Mouse (Mus musculus) myocyte (in vitro differentiated cells): ENCODE results near the gene Olfr692. TPM values are rescaled to one million over a fixed set of nuclear protein-coding genes. Genes with fewer than 3 reads are reported as not detected.

Source experiments
- H3K27me3 ChIP-seq: one replicate; pipeline ENCODE4 v1.6.1; 2011; ENCODE audit not compliant: control insufficient read depth, insufficient read depth, insufficient read length
- H3K36me3 ChIP-seq: one replicate; pipeline ENCODE4 v1.6.1; 2011; ENCODE audit not compliant: control insufficient read depth, insufficient read depth
- H3K4me2 ChIP-seq: one replicate; pipeline ENCODE4 v1.6.1; 2011; ENCODE audit warnings: low read depth, control low read depth
- H3K4me3 ChIP-seq: one replicate; pipeline ENCODE4 v1.5.1; 2011; ENCODE audit warnings: mild to moderate bottlenecking, control low read depth, moderate library complexity
- H3K79me2 ChIP-seq: one replicate; pipeline ENCODE4 v1.6.1; 2011; ENCODE audit not compliant: control insufficient read depth, insufficient read depth
- H3ac ChIP-seq: one replicate; pipeline ENCODE4 v1.6.1; 2011; ENCODE audit not compliant: control insufficient read depth, insufficient read length
- CEBPB ChIP-seq: IDR thresholded peaks from 2 replicates; pipeline ENCODE4 v1.6.1; 2011; ENCODE audit warnings: mild to moderate bottlenecking, moderate library complexity; ENCODE audit not compliant: poor library complexity, insufficient read depth, severe bottlenecking
- E2F4 ChIP-seq: IDR thresholded peaks from one replicate; pipeline ENCODE4 v1.6.1; 2011; ENCODE audit warnings: mild to moderate bottlenecking, control low read depth, moderate library complexity; ENCODE audit not compliant: insufficient read depth
- MAX ChIP-seq: IDR thresholded peaks from one replicate; pipeline ENCODE4 v1.6.1; 2011; ENCODE audit warnings: low read depth, mild to moderate bottlenecking, control low read depth
- MYOD1 ChIP-seq, 3 experiments: IDR thresholded peaks; one replicate each; pipeline ENCODE4 v1.6.1; 2011; ENCODE audit warnings: control low read depth in 2 of 3, low read depth in 2 of 3, mild to moderate bottlenecking in 2 of 3, moderate library complexity in 1 of 3; ENCODE audit not compliant: insufficient read length in 2 of 3, control insufficient read depth in 1 of 3
- MYOG ChIP-seq, 3 experiments: IDR thresholded peaks; one replicate each; pipeline ENCODE4 v1.6.1; 2011; ENCODE audit warnings: control low read depth in 2 of 3, low read depth in 2 of 3, mild to moderate bottlenecking in 2 of 3; ENCODE audit not compliant: insufficient read length in 2 of 3, control insufficient read depth in 1 of 3, insufficient read depth in 1 of 3
- POLR2A ChIP-seq: IDR thresholded peaks from one replicate; pipeline ENCODE4 v1.6.1; 2011; ENCODE audit warnings: low read depth, mild to moderate bottlenecking, control low read depth, moderate library complexity; ENCODE audit not compliant: insufficient read length
- POLR2AphosphoS2 ChIP-seq: IDR thresholded peaks from one replicate; pipeline ENCODE4 v1.6.1; 2011; ENCODE audit warnings: low read depth, control low read depth; ENCODE audit not compliant: insufficient read length
- REST ChIP-seq: IDR thresholded peaks from one replicate; pipeline ENCODE4 v1.6.1; 2011; ENCODE audit warnings: mild to moderate bottlenecking, control low read depth, moderate library complexity; ENCODE audit not compliant: insufficient read depth, insufficient read length
- SRF ChIP-seq: IDR thresholded peaks from one replicate; pipeline ENCODE4 v1.6.1; 2011; ENCODE audit warnings: low read depth; ENCODE audit not compliant: control insufficient read depth, insufficient read length
- TCF12 ChIP-seq: IDR thresholded peaks from one replicate; pipeline ENCODE4 v1.6.1; 2011; ENCODE audit warnings: mild to moderate bottlenecking, control low read depth; ENCODE audit not compliant: poor library complexity, insufficient read depth, severe bottlenecking
- TCF3 ChIP-seq: IDR thresholded peaks from one replicate; pipeline ENCODE4 v1.6.1; 2011; ENCODE audit warnings: low read depth, control low read depth; ENCODE audit not compliant: insufficient read length
- USF1 ChIP-seq: IDR thresholded peaks from one replicate; pipeline ENCODE4 v1.6.1; 2011; ENCODE audit warnings: low read depth, mild to moderate bottlenecking, control low read depth, moderate library complexity
- polyA plus RNA-seq: library from polyadenylated mRNA; unstranded; fragments of >200 nt; fragmentation: generic; extraction: Trizol; gene quantifications from one replicate; pipeline ENCODE4 v1.2.1, GENCODE M21; 2012; ENCODE audit warnings: missing spikeins

Gene Olfr692
- polyA plus RNA-seq, 1 experiment, result not detected

DNA sequence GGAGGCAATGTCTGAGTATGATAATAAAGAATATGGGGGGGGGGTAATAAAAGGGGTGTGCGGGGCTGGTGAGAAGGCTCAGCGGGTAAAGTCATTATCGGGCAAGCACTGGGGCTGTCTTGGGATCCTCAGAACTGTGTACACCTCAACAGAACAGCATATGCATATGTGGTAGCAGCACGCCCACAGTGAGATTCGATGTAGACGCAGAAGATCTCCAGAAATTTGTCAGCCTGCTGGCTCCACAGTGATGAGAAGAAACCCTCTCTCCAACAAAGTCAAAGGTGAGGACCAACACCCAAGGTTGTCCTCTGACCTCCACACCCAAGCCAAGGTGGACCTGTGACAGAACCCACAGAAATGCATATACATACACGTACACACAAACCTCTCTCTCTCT lies 48.5 kb downstream of the Olfr692 start:
- Histone ChIP-seq H3K27me3 (no peaks in the 10 kb centered on the region), H3ac (no peak overlapping the region), H3K36me3 (no peaks in the 10 kb centered on the region), H3K4me3 (no peak overlapping the region), H3K4me2 (no peak overlapping the region), H3K79me2 (no peaks in the 10 kb centered on the region)
- TF ChIP-seq REST, result no peak
- TF ChIP-seq TCF12, result no peak
- no peak for TF ChIP-seq MYOG (IDR thresholded peaks at IDR 0.05; ENCODE audit: control insufficient read depth in 1 of 3, insufficient read depth in 1 of 3, insufficient read length in 2 of 3, low read depth in 2 of 3)
- no peak for TF ChIP-seq TCF3
- no peak for TF ChIP-seq USF1
- no peak for TF ChIP-seq E2F4
- TF ChIP-seq MAX, result no peak
- TF ChIP-seq CEBPB, result no peak
- TF ChIP-seq SRF, result no peak
- no peak for TF ChIP-seq MYOD1 (IDR thresholded peaks at IDR 0.05; ENCODE audit: control insufficient read depth in 1 of 3, insufficient read length in 2 of 3, low read depth in 2 of 3)
- TF ChIP-seq POLR2A, result no peak
- no peak for TF ChIP-seq POLR2AphosphoS2

DNA sequence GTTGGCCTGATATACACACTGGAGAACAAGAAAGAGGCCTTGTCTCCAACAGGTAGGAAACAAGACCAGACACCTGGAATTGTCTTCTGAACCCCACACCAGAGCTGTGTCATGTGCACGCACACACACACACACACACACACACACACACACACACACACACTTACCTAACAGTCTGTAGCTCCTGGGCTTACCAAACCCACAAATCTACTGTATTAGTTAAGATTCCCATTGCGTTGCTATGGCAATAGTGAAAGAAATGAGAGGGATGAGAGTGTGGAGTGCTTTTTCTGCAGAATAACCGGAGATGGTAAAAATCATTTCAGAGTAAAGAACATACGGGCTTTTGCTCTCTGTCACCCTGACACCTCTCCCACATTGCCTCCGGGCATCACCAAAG lies 50.1 kb downstream of the Olfr692 start:
- H3K36me3 ChIP-seq, result no peaks in the 10 kb centered on the region
- TF ChIP-seq MYOG (IDR thresholded peaks at IDR 0.05; ENCODE audit: control insufficient read depth in 1 of 3, insufficient read depth in 1 of 3, insufficient read length in 2 of 3, low read depth in 2 of 3), result no peak
- TF ChIP-seq E2F4, result no peak
- TF ChIP-seq CEBPB, result no peak
- no peak for TF ChIP-seq POLR2AphosphoS2
- TF ChIP-seq POLR2A, result no peak
- no peak for TF ChIP-seq USF1
- no peak overlapping the region for H3ac ChIP-seq
- H3K27me3 ChIP-seq, result no peaks in the 10 kb centered on the region
- no peaks in the 10 kb centered on the region for H3K79me2 ChIP-seq
- H3K4me3 ChIP-seq, result no peak overlapping the region
- H3K4me2 ChIP-seq, result no peak overlapping the region

Other genes starting within 250 kb of the Olfr692 start
- not detected for gene Olfr683, start 221.2 kb upstream of the Olfr692 start, polyA plus RNA-seq
- not detected for gene Olfr684, start 204.6 kb upstream of the Olfr692 start, polyA plus RNA-seq
- not detected for gene Olfr685, start 182.2 kb upstream of the Olfr692 start, polyA plus RNA-seq
- not detected for gene Olfr686, start 160.7 kb upstream of the Olfr692 start, polyA plus RNA-seq
- not detected for gene Olfr688, start 80.1 kb upstream of the Olfr692 start, polyA plus RNA-seq
- not detected for gene Olfr689, start 57.1 kb upstream of the Olfr692 start, polyA plus RNA-seq
- gene Olfr690, start 34.1 kb upstream of the Olfr692 start, polyA plus RNA-seq, result not detected
- not detected for gene Olfr691, start 26.0 kb upstream of the Olfr692 start, polyA plus RNA-seq
- not detected for gene Gm5901, start 6.8 kb downstream of the Olfr692 start, polyA plus RNA-seq
- 16.4 TPM for gene Fam160a2, start 31.8 kb downstream of the Olfr692 start, polyA plus RNA-seq
- 0.05 TPM for gene Cnga4, start 36.3 kb downstream of the Olfr692 start, polyA plus RNA-seq
- not detected for gene Cckbr, start 57.5 kb downstream of the Olfr692 start, polyA plus RNA-seq
- gene Cavin3, start 114.1 kb downstream of the Olfr692 start, polyA plus RNA-seq, result 88.4 TPM
- 45.5 TPM for gene Smpd1, start 186.1 kb downstream of the Olfr692 start, polyA plus RNA-seq
- gene Apbb1, start 213.4 kb downstream of the Olfr692 start, polyA plus RNA-seq, result 34.3 TPM
- gene Hpx, start 231.9 kb downstream of the Olfr692 start, polyA plus RNA-seq, result 0.18 TPM